Comparison of ENCODE assay signal across 8 mouse cellular contexts in genomic region chr13:107182544-107182943, GRCm38 (mm10).
DNase-seq lines count a peak whose midpoint lies in the region; ATAC-seq lines count a peak whose summit lies in the region.

No protein-coding gene starts in this region.

- no peak for ATAC-seq in hindbrain, embryonic 14.5 days (ENCODE audit: low FRiP score)
- no peak for ATAC-seq in hindbrain, embryonic 13.5 days (ENCODE audit: low FRiP score)
- ATAC-seq in neural tube, embryonic 11.5 days (ENCODE audit: insufficient read depth, low FRiP score, low TSS enrichment): 0 out of 2 replicates have a peak, but pooled peaks have one; percentile 38

- no peak overlapping the region for H3K4me3 ChIP-seq in hindbrain, embryonic 14.5 days (replicated peaks; ENCODE audit: low read length)
- no peak overlapping the region for H3K4me3 ChIP-seq in hindbrain, embryonic 13.5 days
- H3K4me3 ChIP-seq in neural tube, embryonic 11.5 days (ENCODE audit: low read depth, low read length): no peak overlapping the region

- WGBS in hindbrain, embryonic 14.5 days: 26% methylated on average over 6 of the region's 6 CpGs
- 22% methylated on average over 6 of the region's 6 CpGs for WGBS in hindbrain, embryonic 13.5 days
- 25% methylated on average over 6 of the region's 6 CpGs for WGBS in neural tube, embryonic 11.5 days

- H3K36me3 ChIP-seq in hindbrain, embryonic 14.5 days (replicated peaks; ENCODE audit: control insufficient read depth, insufficient read depth): no peaks in the 10 kb centered on the region
- no peaks in the 10 kb centered on the region for H3K36me3 ChIP-seq in hindbrain, embryonic 13.5 days
- H3K36me3 ChIP-seq in neural tube, embryonic 11.5 days (ENCODE audit: control insufficient read depth, insufficient read depth, low read length): no peaks in the 10 kb centered on the region

- no peak overlapping the region for H3K4me2 ChIP-seq in hindbrain, embryonic 14.5 days (replicated peaks)
- no peak overlapping the region for H3K4me2 ChIP-seq in hindbrain, embryonic 13.5 days
- no peak overlapping the region for H3K4me2 ChIP-seq in neural tube, embryonic 11.5 days (ENCODE audit: low read depth)

- H3K4me1 ChIP-seq in hindbrain, embryonic 14.5 days (replicated peaks; ENCODE audit: control insufficient read depth, insufficient read depth, low read length): peaks cover 2% of the 10 kb centered on the region; the same call in 1 of the 2 replicates
- H3K4me1 ChIP-seq in hindbrain, embryonic 13.5 days (replicated peaks): peaks cover 1% of the 10 kb centered on the region; the same call in 1 of the 2 replicates
- no peaks in the 10 kb centered on the region for H3K4me1 ChIP-seq in neural tube, embryonic 11.5 days (ENCODE audit: control insufficient read depth, insufficient read depth, low read length)

- peak; percentile 58 for DNase-seq in hindbrain, embryonic 14.5 days (ENCODE audit: low spot score)
- DNase-seq in adrenal gland, adult 2 months: peak; percentile 42
- peak; percentile 76 for DNase-seq in embryo, embryonic 11 days
- DNase-seq in hindlimb bud, embryonic 11.5 days (ENCODE audit: extremely low spot score, low read depth, low spot score): peak; percentile 28
- DNase-seq in left cerebral cortex, adult 8-10 months (ENCODE audit: low spot score in 2 of 2): peak; percentile 20 to 51
- DNase-seq in neural tube, embryonic 11.5 days (ENCODE audit: low spot score): peak; percentile 77
- peak; percentile 30 for DNase-seq in thymus, postnatal 25 days

- no peak overlapping the region for H3K9ac ChIP-seq in hindbrain, embryonic 14.5 days
- no peak overlapping the region for H3K9ac ChIP-seq in hindbrain, embryonic 13.5 days
- no peak overlapping the region for H3K9ac ChIP-seq in neural tube, embryonic 11.5 days (ENCODE audit: low read length)

- no peaks in the 10 kb centered on the region for H3K27me3 ChIP-seq in hindbrain, embryonic 14.5 days (ENCODE audit: control insufficient read depth, insufficient read depth, low read length)
- H3K27me3 ChIP-seq in hindbrain, embryonic 13.5 days: 0 out of 2 replicates have a peak, but pooled peaks cover 3% of the 10 kb centered on the region
- H3K27me3 ChIP-seq in neural tube, embryonic 11.5 days (ENCODE audit: control insufficient read depth, insufficient read depth, low read length): no peaks in the 10 kb centered on the region

- H3K9me3 ChIP-seq in hindbrain, embryonic 14.5 days (ENCODE audit: control insufficient read depth, low read length): no peaks in the 10 kb centered on the region
- no peaks in the 10 kb centered on the region for H3K9me3 ChIP-seq in hindbrain, embryonic 13.5 days
- H3K9me3 ChIP-seq in neural tube, embryonic 11.5 days (ENCODE audit: control insufficient read depth, low read length): no peaks in the 10 kb centered on the region

- H3K27ac ChIP-seq in hindbrain, embryonic 14.5 days: no peak overlapping the region
- no peak overlapping the region for H3K27ac ChIP-seq in hindbrain, embryonic 13.5 days
- no peak overlapping the region for H3K27ac ChIP-seq in neural tube, embryonic 11.5 days (ENCODE audit: low read depth, low read length)
